Mouse (Mus musculus) G1E-ER4 (cell line): ENCODE results near the gene Bglap. TPM values are rescaled to one million over a fixed set of nuclear protein-coding genes. Genes with fewer than 3 reads are reported as not detected.

ENCODE experiments used
- GATA1 ChIP-seq: IDR thresholded peaks from one replicate; pipeline ENCODE4 v1.8.0; 2012; ENCODE audit warnings: low read length, inconsistent platforms
- polyA plus RNA-seq: library from polyadenylated mRNA; stranded (reverse); fragments of >175 nt; gene quantifications from 2 replicates; pipeline ENCODE4 v1.2.3, GENCODE M21; 2012

Gene Bglap
- polyA plus RNA-seq, 1 experiment: 0.36 TPM

DNA sequence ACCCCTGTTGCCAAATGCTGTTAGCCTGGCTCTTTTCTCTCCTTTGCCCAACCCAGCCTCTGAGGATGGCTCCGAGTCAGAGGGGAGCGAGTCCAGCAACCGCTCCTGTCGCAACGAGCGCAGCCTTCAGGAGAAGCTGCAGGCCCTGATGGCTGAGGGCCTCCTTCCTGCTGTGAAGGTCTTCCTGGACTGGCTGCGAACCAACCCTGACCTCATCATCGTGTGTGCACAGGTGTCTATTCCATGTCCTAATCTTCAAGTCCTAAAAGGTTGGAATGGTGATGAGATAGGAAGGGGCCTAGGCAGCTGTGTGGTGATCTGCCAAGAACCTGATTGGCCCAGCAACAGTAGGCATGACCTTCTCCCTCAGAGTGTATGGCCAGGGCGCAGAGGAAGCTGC is 31.4 kb downstream of the Bglap start:
- TF ChIP-seq GATA1: no peak

GRCm38 (mm10) chr3:88350732-88351131 is 33.5 kb downstream of the Bglap start:
- no peak for TF ChIP-seq GATA1

DNA sequence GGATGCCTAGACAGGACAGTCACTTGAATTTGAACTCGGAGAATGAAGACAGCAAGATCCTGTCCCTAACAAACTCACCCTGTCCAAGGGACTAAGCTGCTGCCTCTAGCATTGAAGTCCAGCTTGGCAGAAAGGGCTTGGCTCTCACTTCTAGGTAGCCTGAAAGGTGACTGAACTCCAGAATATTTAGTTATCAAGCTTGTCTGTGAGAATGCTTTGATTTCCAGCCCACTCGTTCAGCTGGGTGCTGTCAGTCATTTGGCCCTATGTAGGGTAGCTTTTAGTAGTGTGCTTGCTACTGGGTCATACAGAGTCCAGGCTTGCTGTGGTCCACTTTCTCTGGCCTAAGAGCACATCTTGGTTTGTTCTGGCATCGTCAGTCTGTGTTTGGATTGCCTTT is 45.3 kb downstream of the Bglap start:
- TF ChIP-seq GATA1: no peak

- TF ChIP-seq GATA1: no peak
Observed at GRCm38 (mm10) chr3:88338316-88338715, 45.9 kb downstream of the Bglap start.

- TF ChIP-seq GATA1: no peak
Observed at GRCm38 (mm10) chr3:88337367-88338020, 46.8 kb downstream of the Bglap start.

GRCm38 (mm10) chr3:88336058-88337013 is 47.9 kb downstream of the Bglap start, which contains the start of the genes Tmem79 and Smg5:
Tmem79 (minus strand) TSS chr3:88336148.
Smg5 (plus strand) TSS chr3:88336260.
- no peak for TF ChIP-seq GATA1

- no peak for TF ChIP-seq GATA1
Observed at GRCm38 (mm10) chr3:88335436-88336053, 48.7 kb downstream of the Bglap start.

DNA sequence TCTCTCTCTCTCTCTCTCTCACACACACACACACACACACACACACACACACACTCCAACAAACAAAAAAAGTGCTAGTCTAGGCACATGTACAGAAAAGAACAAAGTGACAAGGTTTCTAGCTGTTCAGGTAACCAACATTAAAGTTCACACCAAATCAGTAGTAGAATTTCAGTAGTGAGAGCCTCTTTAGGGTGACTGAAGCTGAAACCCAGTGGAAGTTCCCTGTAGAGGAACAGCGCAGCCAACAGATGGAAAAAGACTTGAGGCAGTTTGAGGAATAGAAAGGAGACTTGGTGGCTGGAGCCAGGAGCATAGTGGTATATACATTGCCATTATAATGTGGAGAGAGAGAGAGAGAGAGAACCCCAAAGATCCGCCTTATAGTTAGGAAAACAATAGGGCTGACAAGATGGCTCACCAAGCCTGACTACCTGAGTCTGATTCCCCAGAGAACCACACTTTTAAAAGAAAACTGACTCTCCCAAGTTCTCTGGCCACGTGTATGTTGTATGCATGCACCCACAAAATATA is 49.3 kb downstream of the Bglap start:
- TF ChIP-seq GATA1: no peak

DNA sequence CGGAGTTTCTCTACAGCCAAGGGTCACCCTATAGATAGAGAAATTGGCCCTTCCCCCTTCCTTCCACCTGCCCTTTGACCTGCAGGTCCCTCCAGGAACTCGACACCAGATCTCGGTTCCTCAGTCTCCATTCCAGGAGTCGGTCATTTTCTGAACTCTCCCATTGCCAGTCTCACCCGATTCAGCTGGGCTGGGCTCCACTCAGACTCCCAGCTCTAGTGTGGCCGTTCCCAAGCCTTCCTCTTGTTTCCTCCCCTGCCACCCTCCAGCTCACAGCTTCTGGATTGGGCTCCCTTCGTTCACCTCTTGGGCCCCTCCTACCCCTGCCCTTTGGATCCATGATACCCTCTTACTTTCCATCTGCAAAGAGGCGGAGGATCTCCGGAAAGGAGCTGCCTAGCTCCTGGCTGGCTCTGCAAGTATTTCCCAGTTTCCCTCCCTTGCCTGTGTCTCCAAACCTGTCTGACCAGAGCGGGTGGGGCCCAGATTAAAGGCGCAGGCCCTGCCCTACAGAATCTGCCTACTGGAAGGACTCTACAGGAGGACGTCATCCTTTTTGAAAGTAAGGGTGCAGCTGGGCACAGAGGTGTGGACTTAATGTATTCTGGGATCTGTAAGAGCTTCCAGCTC is 50.1 kb downstream of the Bglap start:
- no peak for TF ChIP-seq GATA1

Other genes starting within 250 kb of the Bglap start
- gene Mef2d, start 242.1 kb downstream of the Bglap start, polyA plus RNA-seq: 164 and 168 TPM in 2 replicates
- gene Rhbg, start 129.8 kb downstream of the Bglap start, polyA plus RNA-seq: not detected in 2 replicates
- gene Gm38392, start 97.3 kb downstream of the Bglap start, polyA plus RNA-seq: not detected in 2 replicates
- gene Tsacc, start 87.5 kb downstream of the Bglap start, polyA plus RNA-seq: 0.52 and 1.1 TPM in 2 replicates
- gene Cct3, start 87.3 kb downstream of the Bglap start, polyA plus RNA-seq: 13.4 and 13.6 TPM in 2 replicates
- gene Glmp, start 59.4 kb downstream of the Bglap start, polyA plus RNA-seq: 18.7 and 56.8 TPM in 2 replicates
- gene Tmem79, start 48.3 kb downstream of the Bglap start, polyA plus RNA-seq: 1.2 and 3.4 TPM in 2 replicates
- 48.6 and 63.1 TPM in 2 replicates for gene Smg5, start 48.2 kb downstream of the Bglap start, polyA plus RNA-seq
- not detected in 2 replicates for gene Paqr6, start 19.9 kb downstream of the Bglap start, polyA plus RNA-seq
- not detected in 2 replicates for gene Bglap3, start 11.7 kb downstream of the Bglap start, polyA plus RNA-seq
- gene Bglap2, start 5.8 kb downstream of the Bglap start, polyA plus RNA-seq: not detected in 2 replicates
- 275 and 327 TPM in 2 replicates for gene Pmf1, start 25.9 kb upstream of the Bglap start, polyA plus RNA-seq
- gene Slc25a44, start 40.7 kb upstream of the Bglap start, polyA plus RNA-seq: 8.1 and 17.5 TPM in 2 replicates
- gene Sema4a, start 76.7 kb upstream of the Bglap start, polyA plus RNA-seq: 5.2 and 7.4 TPM in 2 replicates
- gene Lmna, start 125.5 kb upstream of the Bglap start, polyA plus RNA-seq: 352 and 421 TPM in 2 replicates
- 9.2 and 9.9 TPM in 2 replicates for gene Mex3a, start 147.9 kb upstream of the Bglap start, polyA plus RNA-seq
- gene Rab25, start 163.8 kb upstream of the Bglap start, polyA plus RNA-seq: 0.16 and 0.41 TPM in 2 replicates
- gene Lamtor2, start 168.6 kb upstream of the Bglap start, polyA plus RNA-seq: 123 and 166 TPM in 2 replicates
- gene Ubqln4, start 169.3 kb upstream of the Bglap start, polyA plus RNA-seq: 94.4 and 111 TPM in 2 replicates
- gene Ssr2, start 191.4 kb upstream of the Bglap start, polyA plus RNA-seq: 79.2 and 381 TPM in 2 replicates
- 188 and 221 TPM in 2 replicates for gene Arhgef2, start 221.5 kb upstream of the Bglap start, polyA plus RNA-seq